In the genomic region with DNA sequence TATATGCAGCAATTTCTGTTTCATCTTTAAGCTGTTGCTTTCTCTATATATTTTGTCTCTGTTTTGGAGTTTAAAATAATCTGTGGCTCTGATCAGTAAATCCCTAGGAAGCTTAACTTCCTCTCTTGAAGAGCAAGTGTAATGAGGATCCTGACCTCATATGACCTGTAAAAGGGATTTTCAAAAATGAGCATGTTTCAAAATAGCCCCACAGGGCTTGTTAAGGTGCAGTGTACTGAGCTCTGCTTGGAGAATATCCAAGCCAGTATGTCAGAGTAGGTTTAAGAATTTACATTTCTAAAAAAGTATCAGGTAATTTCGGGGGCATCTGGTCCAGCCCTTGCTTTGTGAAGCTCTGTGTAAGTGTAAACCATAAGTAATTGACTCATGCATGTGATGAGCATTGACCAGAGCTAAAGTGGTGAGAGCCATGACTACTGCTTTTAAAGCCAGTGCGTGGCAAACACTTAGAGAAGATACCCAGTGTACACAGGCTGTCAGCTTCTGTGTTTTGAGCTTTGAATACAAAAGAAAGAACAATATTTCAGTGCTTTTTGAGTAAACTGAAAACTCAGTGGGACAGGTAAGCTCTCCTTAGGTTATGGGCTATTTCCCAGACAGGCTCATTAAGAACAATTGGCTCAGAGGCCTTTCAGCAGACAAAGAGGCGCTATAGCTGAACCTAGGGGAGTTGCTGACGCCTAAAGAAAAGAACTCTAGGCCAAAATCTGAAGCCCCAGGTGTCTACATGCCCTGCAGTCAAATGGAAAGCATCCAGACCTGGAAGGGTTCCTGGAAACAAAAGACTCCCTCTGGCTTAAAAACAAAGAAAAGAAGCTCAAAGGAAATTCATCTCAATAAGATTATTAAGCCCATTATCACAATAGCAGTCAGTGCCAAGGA, we compare ENCODE assay signal across 18 mouse cellular contexts.
DNase-seq lines count a peak whose midpoint lies in the region; ATAC-seq and TF ChIP-seq lines count a peak whose summit lies in the region.
"Had no signal": no experiment of that assay in that cellular context is flagged by ENCODE, and none has a peak within 500 bp of the region (broad histone marks: within the 10 kb centered on the region; RNA-seq: fewer than 3 reads in every experiment).

No protein-coding gene starts in this region.

- no peak for ATAC-seq in hindbrain, postnatal 0 days
- no peak for ATAC-seq in hindbrain, embryonic 14.5 days (ENCODE audit: low FRiP score)
- peak; percentile 77 for ATAC-seq in midbrain, embryonic 16.5 days
- no peak for ATAC-seq in erythroid progenitor cell, adult 5-6 weeks (replicated peaks; ENCODE audit: low FRiP score, poor library complexity, severe bottlenecking)
- ATAC-seq: CD4-positive, CD25-positive, alpha-beta regulatory T cell, adult 4 months; inflammation-experienced regulatory T-cells, adult 6 months; liver, embryonic 12.5 days had no signal

- no peak overlapping the region for H3K4me2 ChIP-seq in hindbrain, postnatal 0 days (ENCODE audit: low read depth, low read length)
- no peak overlapping the region for H3K4me2 ChIP-seq in hindbrain, embryonic 14.5 days (replicated peaks)
- H3K4me2 ChIP-seq in midbrain, embryonic 16.5 days (ENCODE audit: low read length): no peak overlapping the region
- H3K4me2 ChIP-seq: liver, embryonic 12.5 days; lung, embryonic 15.5 days had no signal

- H3K4me3 ChIP-seq in hindbrain, postnatal 0 days (ENCODE audit: low read length): no peak overlapping the region
- H3K4me3 ChIP-seq in hindbrain, embryonic 14.5 days (replicated peaks; ENCODE audit: low read length): no peak overlapping the region
- H3K4me3 ChIP-seq in midbrain, embryonic 16.5 days (ENCODE audit: low read depth, low read length): no peak overlapping the region
- H3K4me3 ChIP-seq: liver, embryonic 12.5 days; lung, embryonic 15.5 days had no signal

- no peaks in the 10 kb centered on the region for H3K36me3 ChIP-seq in hindbrain, postnatal 0 days (ENCODE audit: insufficient read depth, low read length)
- H3K36me3 ChIP-seq in hindbrain, embryonic 14.5 days (replicated peaks; ENCODE audit: control insufficient read depth, insufficient read depth): no peaks in the 10 kb centered on the region
- no peaks in the 10 kb centered on the region for H3K36me3 ChIP-seq in midbrain, embryonic 16.5 days (ENCODE audit: control insufficient read depth, insufficient read depth, low read length)
- H3K36me3 ChIP-seq: liver, embryonic 12.5 days; lung, embryonic 15.5 days had no signal

- no peaks in the 10 kb centered on the region for H3K27me3 ChIP-seq in hindbrain, postnatal 0 days (ENCODE audit: insufficient read depth, low read length)
- no peaks in the 10 kb centered on the region for H3K27me3 ChIP-seq in hindbrain, embryonic 14.5 days (ENCODE audit: control insufficient read depth, insufficient read depth, low read length)
- H3K27me3 ChIP-seq in midbrain, embryonic 16.5 days (ENCODE audit: control insufficient read depth, insufficient read depth, low read depth, low read length): no peaks in the 10 kb centered on the region
- H3K27me3 ChIP-seq: liver, embryonic 12.5 days; lung, embryonic 15.5 days had no signal

- no peak overlapping the region for H3K27ac ChIP-seq in hindbrain, postnatal 0 days
- no peak overlapping the region for H3K27ac ChIP-seq in hindbrain, embryonic 14.5 days
- H3K27ac ChIP-seq in midbrain, embryonic 16.5 days (ENCODE audit: low read length): 0 out of 2 replicates have a peak overlapping the region, but pooled peaks have one; percentile 11
- H3K27ac ChIP-seq: liver, embryonic 12.5 days; lung, embryonic 15.5 days; macrophage had no signal

- no peaks in the 10 kb centered on the region for H3K9me3 ChIP-seq in hindbrain, postnatal 0 days (ENCODE audit: low read length)
- H3K9me3 ChIP-seq in hindbrain, embryonic 14.5 days (ENCODE audit: control insufficient read depth, low read length): no peaks in the 10 kb centered on the region
- H3K9me3 ChIP-seq in midbrain, embryonic 16.5 days (replicated peaks; ENCODE audit: control insufficient read depth, low read length, poor library complexity, severe bottlenecking): no peaks in the 10 kb centered on the region
- H3K9me3 ChIP-seq: liver, embryonic 12.5 days; lung, embryonic 15.5 days had no signal

- H3K9ac ChIP-seq in hindbrain, postnatal 0 days (replicated peaks; ENCODE audit: low read length): no peak overlapping the region
- H3K9ac ChIP-seq in hindbrain, embryonic 14.5 days: no peak overlapping the region
- no peak overlapping the region for H3K9ac ChIP-seq in midbrain, embryonic 16.5 days (ENCODE audit: low read depth, low read length)
- H3K9ac ChIP-seq: liver, embryonic 12.5 days; lung, embryonic 15.5 days had no signal

- 17% methylated on average over 4 of the region's 4 CpGs for WGBS in hindbrain, postnatal 0 days
- WGBS in hindbrain, embryonic 14.5 days: 17% methylated on average over 4 of the region's 4 CpGs
- WGBS in midbrain, embryonic 16.5 days: 10% methylated on average over 4 of the region's 4 CpGs

- peak; percentile 9 to 18 for DNase-seq in cerebellum, postnatal 10 days
- no peak for DNase-seq in cerebellum, adult 18-20 months
- peak; percentile 20 for DNase-seq in hindbrain, postnatal 0 days (ENCODE audit: low spot score)
- no peak for DNase-seq in hindbrain, embryonic 14.5 days (ENCODE audit: low spot score)
- peak; percentile 70 for DNase-seq in brain, embryonic 14.5 days (ENCODE audit: low read depth)
- no peak for DNase-seq in adipocyte (ENCODE audit: low spot score)
- DNase-seq: adrenal gland, postnatal 36 days; gastrocnemius, postnatal 14 days; kidney, adult 9 months; kidney, postnatal 36 days; thymus, postnatal 36 days had no signal

- no peaks in the 10 kb centered on the region for H3K4me1 ChIP-seq in hindbrain, postnatal 0 days (ENCODE audit: insufficient read depth, low read length)
- H3K4me1 ChIP-seq in hindbrain, embryonic 14.5 days (replicated peaks; ENCODE audit: control insufficient read depth, insufficient read depth, low read length): no peaks in the 10 kb centered on the region
- peaks cover 6% of the 10 kb centered on the region for H3K4me1 ChIP-seq in midbrain, embryonic 16.5 days (ENCODE audit: control insufficient read depth, insufficient read depth, low read length)
- H3K4me1 ChIP-seq: liver, embryonic 12.5 days; lung, embryonic 15.5 days had no signal

- TF ChIP-seq POLR2A in brain, embryonic 14.5 days (IDR thresholded peaks at IDR 0.05; ENCODE audit: borderline replicate concordance, extremely low read depth, insufficient read depth, insufficient read length, poor library complexity, severe bottlenecking): no peak

- TF ChIP-seq CTCF in hindbrain, postnatal 0 days (IDR thresholded peaks at IDR 0.05; ENCODE audit: low read depth): no peak
- no peak for TF ChIP-seq CTCF in brain, embryonic 14.5 days (IDR thresholded peaks at IDR 0.05; ENCODE audit: borderline replicate concordance, extremely low read depth, insufficient read depth, insufficient read length)

Comparison
In these comparisons a context has a peak if more than half of its experiments do, and no peak if none do; other contexts are left out.
1. DNase-seq: peak in cerebellum, postnatal 10 days (2 of 2), hindbrain, postnatal 0 days (single experiment) and brain, embryonic 14.5 days (single experiment); none in cerebellum, adult 18-20 months (0 of 2), hindbrain, embryonic 14.5 days (single experiment) and adipocyte (single experiment).